Mouse (Mus musculus) ES-Bruce4 (cell line): ENCODE measurements around the gene Cops9.

Source experiments
- CTCF ChIP-seq: IDR thresholded peaks from one replicate; pipeline ENCODE4 v1.8.1; 2011; ENCODE audit warnings: low read depth, low read length
- EP300 ChIP-seq: IDR thresholded peaks from 2 replicates; pipeline ENCODE4 v1.6.1; 2011; ENCODE audit warnings: low read depth, low read length; ENCODE audit not compliant: insufficient read depth
- POLR2A ChIP-seq: IDR thresholded peaks from one replicate; pipeline ENCODE4 v1.8.1; 2011; ENCODE audit warnings: low read length; ENCODE audit not compliant: insufficient read depth

- TF ChIP-seq POLR2A = no peak
- TF ChIP-seq CTCF = no peak
- TF ChIP-seq EP300 = no peak
These were observed 4.8 kb upstream of the Cops9 start for GRCm38 (mm10) chr1:92646601-92647000.
